Mouse (Mus musculus): ENCODE data around the gene Mrps5. TPM values are rescaled to one million over a fixed set of nuclear protein-coding genes. Genes with fewer than 3 reads are reported as not detected.

Gene Mrps5
- polyA plus RNA-seq (2012; ENCODE audit: insufficient read depth, insufficient read length, missing spikeins), result 238 and 284 TPM in 2 replicates

DNA sequence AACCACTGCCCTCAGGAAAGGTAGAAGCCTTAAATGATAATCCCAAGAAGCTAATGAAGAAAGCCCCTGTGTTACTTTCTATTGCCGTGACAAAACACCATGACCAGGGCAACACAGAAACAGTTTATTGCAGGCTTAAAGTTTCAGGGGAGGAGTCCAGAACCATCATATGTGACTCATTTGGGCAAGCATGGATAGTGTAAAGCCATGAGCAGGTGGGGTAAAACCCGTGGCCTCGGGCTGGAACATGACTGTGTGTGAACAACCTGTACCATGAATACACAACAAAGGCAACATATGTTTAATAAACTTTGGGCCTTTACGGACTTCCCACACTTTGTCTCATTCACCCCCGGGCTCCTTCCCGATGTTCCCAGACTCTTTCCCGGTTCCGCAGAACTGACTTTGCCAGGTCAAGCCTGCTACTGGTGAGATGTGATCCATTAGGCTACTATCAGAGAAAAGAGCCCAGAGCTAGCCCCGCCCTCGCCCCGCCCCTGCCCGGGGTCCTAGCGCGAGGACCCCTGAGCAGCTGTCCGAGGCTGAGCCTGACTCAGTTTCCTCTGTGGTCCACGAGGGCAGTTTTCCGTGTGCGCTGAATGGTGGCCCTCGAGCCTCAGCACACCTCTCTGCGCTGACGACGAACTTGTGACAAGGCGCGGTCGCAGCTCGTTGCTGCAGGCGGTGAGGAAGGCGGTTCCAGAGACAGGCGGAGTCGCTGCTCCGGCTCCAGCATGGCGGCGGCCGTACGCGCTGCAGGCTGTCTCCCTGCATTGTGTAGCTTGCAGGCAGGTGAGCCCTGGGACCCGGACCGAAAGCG, at the start of gene Mrps5, which contains the start of gene Zfp661:
Gene Mrps5 (plus strand): TSS at position 529 of the 820 bp plus-strand sequence.
Gene Zfp661 (minus strand): TSS at position 401 of the 820 bp plus-strand sequence.
- peak within 1 kb of the TSS; percentile 69 for H3K4me3 ChIP-seq (ENCODE audit: insufficient read depth, low read depth, low read length)
- peak within 1 kb of the TSS; percentile 92 for H3K27ac ChIP-seq (replicated peaks; ENCODE audit: low read depth, low read length)
- H3K4me1 ChIP-seq (ENCODE audit: control insufficient read depth, insufficient read depth, insufficient read length, low read length), result peaks cover 2% of the 10 kb centered on the region; the same call in 1 of the 2 replicates

- H3K4me1 ChIP-seq (ENCODE audit: control insufficient read depth, insufficient read depth, insufficient read length, low read length), result no peaks in the 10 kb centered on the region
- H3K4me3 ChIP-seq (ENCODE audit: insufficient read depth, low read depth, low read length), result no peak overlapping the region
- no peak overlapping the region for H3K27ac ChIP-seq (replicated peaks; ENCODE audit: low read depth, low read length)
Measured at GRCm38 (mm10) chr2:127537548-127537947, 49.5 kb upstream of the Mrps5 start.

DNA sequence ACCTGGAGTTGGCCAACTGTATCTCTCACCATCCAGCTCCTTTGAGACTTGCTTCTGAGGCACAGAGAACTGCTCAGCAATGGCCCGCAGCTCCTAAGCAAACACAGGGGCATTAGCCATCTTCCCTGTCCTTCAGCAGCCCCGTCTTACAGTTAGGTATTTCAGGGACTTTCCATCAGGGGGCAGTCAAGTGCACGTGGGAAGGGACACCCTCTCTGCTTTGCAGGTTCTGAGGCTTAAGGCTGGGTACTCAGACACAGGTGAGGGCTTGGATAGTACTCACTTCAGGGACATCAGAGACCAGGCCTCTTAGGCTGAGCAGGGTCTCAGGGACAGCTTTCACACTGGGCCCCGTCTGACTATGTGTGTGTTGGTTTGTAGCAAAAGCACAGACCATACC, 47.5 kb upstream of the Mrps5 start:
- H3K4me1 ChIP-seq (ENCODE audit: control insufficient read depth, insufficient read depth, insufficient read length, low read length), result no peaks in the 10 kb centered on the region
- no peak overlapping the region for H3K4me3 ChIP-seq (ENCODE audit: insufficient read depth, low read depth, low read length)
- H3K27ac ChIP-seq (replicated peaks; ENCODE audit: low read depth, low read length), result no peak overlapping the region

DNA sequence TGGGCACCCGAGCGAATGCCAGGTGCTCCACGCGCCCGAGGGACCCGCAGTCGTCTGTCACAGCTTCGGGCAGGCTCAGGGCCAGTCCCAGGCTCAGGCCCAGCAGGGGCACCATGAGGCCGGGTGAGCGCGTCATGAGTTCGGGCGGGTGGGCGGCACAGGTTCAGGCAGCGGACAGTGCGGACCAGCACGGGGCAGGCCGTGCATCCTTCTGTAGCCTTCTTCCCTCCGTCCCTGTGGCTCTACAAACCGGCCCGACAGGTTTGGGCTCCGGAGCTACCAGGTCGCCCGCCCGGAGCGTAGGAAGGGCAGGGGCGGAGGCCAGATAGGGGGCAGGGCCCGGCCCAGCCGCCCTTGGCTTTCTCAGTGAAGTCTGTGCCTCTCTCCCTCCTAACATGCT, 45.8 kb upstream of the Mrps5 start, which contains the start of gene Prom2:
Gene Prom2 (minus strand): TSS at position 283 of the 400 bp plus-strand sequence.
- Histone ChIP-seq H3K4me1 (ENCODE audit: control insufficient read depth, insufficient read depth, insufficient read length, low read length) (no peaks in the 10 kb centered on the region), H3K27ac (replicated peaks; ENCODE audit: low read depth, low read length) (no peak within 1 kb of the TSS), H3K4me3 (ENCODE audit: insufficient read depth, low read depth, low read length) (no peak within 1 kb of the TSS)

- no peak overlapping the region for H3K4me3 ChIP-seq (ENCODE audit: insufficient read depth, low read depth, low read length)
- H3K27ac ChIP-seq (replicated peaks; ENCODE audit: low read depth, low read length), result no peak overlapping the region
- no peaks in the 10 kb centered on the region for H3K4me1 ChIP-seq (ENCODE audit: control insufficient read depth, insufficient read depth, insufficient read length, low read length)
Measured at GRCm38 (mm10) chr2:127541697-127542096, 45.3 kb upstream of the Mrps5 start.

DNA sequence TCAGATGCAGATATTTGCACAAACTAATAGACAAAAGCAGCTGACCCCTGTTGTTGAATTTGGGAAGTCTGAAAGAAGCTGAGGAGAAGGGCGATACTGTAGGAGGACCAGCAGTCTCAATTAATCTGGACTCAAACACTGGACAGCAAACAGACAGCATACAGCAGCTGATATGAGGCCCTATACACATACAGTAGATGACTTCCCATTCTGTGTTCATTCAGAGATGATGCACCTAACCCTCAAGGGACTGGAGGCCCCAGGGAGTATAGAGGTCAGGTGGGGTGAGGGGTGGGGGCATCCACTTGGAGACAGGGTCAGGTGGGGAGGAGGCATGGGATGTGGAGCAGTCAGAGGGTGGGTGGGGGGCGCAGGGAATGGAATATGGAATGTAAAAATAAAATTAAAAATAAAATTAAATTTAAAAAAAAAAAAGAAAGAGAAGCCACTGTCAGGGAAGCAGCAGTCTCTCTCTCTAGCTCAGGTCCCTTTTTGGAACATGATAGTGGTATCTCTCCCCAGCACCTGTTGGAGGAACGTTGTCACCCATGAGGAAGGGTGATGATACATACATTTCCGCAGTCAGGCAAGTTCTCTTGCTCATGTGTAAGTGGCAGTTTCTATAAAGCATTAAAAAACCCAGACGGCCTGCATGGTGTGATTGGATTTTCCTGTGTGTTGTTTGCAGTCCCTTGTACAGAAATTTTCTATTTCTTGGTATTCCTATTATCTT, 38.5 kb upstream of the Mrps5 start:
- H3K27ac ChIP-seq (replicated peaks; ENCODE audit: low read depth, low read length), result no peak overlapping the region
- no peak overlapping the region for H3K4me3 ChIP-seq (ENCODE audit: insufficient read depth, low read depth, low read length)
- H3K4me1 ChIP-seq (ENCODE audit: control insufficient read depth, insufficient read depth, insufficient read length, low read length), result no peaks in the 10 kb centered on the region

DNA sequence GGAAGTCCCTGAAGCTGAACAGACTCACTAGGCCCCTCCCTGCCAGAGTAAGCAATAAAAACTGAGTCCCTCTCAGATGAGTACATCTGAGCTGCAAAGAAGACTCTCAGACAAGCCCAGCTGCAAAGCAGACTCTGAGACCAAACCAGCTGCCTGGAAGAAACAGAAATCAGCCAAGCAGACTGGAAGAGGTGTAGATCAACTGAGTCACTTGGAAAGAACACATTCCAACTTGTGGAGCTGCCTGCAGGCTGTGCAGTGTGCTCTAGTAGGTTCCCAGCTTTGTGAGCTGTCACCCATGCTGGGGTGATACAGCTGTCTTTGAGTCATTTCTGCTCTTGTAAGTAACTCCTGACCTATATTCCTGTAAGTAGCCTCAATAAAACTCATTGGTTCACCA, 37.3 kb upstream of the Mrps5 start:
- no peak overlapping the region for H3K27ac ChIP-seq (replicated peaks; ENCODE audit: low read depth, low read length)
- H3K4me3 ChIP-seq (ENCODE audit: insufficient read depth, low read depth, low read length), result no peak overlapping the region
- no peaks in the 10 kb centered on the region for H3K4me1 ChIP-seq (ENCODE audit: control insufficient read depth, insufficient read depth, insufficient read length, low read length)

DNA sequence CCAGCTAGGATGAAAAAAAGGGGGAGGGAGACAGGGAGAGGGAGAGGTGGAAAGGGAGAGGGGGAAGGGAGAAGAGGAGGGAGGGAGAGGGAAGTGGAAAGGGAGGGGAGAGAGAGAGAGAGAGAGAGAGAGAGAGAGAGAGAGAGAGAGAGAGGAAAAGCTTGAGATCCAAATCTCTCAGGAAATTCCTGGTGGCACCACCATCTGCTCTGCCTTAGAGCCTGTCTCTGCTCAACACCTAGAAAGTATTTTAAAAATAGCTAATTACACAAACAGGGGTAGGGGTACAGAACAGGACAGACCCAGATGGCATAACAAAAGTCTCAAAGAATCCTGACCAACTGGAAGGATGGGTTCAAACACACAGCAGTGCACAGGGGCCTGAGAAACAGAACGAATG, 36.6 kb upstream of the Mrps5 start:
- Histone ChIP-seq H3K4me3 (ENCODE audit: insufficient read depth, low read depth, low read length) (no peak overlapping the region), H3K4me1 (ENCODE audit: control insufficient read depth, insufficient read depth, insufficient read length, low read length) (no peaks in the 10 kb centered on the region), H3K27ac (replicated peaks; ENCODE audit: low read depth, low read length) (no peak overlapping the region)

DNA sequence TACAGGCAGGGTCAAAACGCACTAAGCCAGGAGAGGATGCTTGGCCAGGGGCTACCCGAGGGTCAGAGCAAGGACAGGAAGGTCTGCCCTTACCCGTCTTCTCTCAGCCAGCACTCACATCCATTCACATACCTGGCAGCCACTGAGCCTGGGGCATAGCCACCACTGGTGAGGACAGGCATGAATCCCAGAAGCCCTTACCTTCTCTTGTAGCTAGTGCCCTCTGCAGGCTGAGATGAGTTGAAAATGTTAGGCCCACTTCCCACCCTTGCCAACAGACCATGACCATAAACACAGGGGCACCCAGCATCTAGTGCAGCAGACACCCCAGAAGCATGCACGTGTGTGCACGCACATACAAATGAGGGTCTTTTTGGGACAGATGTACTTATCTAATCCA, 35.9 kb upstream of the Mrps5 start:
- Histone ChIP-seq H3K27ac (replicated peaks; ENCODE audit: low read depth, low read length) (no peak overlapping the region), H3K4me1 (ENCODE audit: control insufficient read depth, insufficient read depth, insufficient read length, low read length) (no peaks in the 10 kb centered on the region), H3K4me3 (ENCODE audit: insufficient read depth, low read depth, low read length) (no peak overlapping the region)

DNA sequence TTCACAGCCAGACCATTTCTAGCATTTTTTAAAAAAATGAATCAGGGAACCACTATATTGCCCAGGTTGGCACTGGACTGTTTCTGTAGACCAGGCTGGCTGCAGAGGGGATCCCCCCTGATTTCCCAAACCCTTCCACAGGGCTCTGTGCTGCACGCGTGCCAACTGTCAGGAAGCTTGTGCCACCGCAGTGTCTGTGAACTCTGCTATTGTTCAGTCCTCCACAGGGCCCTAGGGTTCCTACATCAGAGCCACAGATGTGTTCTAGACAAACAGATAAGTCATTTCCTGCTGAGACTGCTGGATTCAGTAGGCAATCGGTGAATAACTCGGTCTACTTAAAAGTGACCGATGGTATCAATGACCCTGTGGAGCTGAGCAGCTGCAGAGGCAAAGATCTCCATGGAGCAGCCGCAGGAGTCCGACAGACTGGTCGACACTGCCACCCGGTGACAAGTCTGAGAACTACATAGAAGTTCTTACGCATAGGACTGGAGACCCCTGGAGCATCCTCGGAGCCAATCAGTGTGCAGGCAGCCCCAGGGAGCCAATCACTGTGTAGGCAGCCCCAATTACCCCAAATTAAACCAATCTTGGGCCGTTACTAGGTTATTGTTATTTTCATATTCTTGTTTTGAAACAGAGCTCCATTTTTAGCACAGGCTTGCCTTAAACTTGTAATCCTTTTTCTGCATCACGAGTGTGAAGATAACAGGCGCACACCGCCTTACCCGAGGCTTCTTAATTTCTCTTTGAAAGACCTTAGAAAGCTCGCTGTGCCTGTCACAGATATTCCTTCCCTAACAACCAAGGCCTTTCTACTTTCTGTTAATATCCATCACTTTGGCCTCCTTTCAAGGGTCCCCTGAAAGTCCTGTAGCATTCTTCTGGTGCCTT, 27.7 kb upstream of the Mrps5 start:
- no peaks in the 10 kb centered on the region for H3K4me1 ChIP-seq (ENCODE audit: control insufficient read depth, insufficient read depth, insufficient read length, low read length)
- H3K4me3 ChIP-seq (ENCODE audit: insufficient read depth, low read depth, low read length), result no peak overlapping the region
- no peak overlapping the region for H3K27ac ChIP-seq (replicated peaks; ENCODE audit: low read depth, low read length)

DNA sequence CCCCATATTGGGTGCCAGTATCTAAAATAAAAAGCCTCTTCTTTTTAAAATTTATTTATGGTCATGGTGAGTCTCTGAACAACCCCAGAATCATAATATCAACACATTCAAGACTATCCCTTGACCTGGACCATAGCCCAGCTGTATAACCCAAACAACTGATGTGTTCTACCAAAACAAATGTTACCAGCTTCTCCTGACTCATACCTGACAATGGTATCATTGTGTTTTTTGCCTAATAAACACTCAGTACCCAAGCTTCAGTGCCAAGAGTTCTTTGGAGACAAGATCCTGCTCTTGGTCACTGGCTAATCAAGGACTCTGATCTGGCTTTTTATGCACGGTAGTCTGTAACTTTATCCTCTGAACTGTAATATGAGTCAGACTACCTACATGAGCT, 13.7 kb upstream of the Mrps5 start:
- no peaks in the 10 kb centered on the region for H3K4me1 ChIP-seq (ENCODE audit: control insufficient read depth, insufficient read depth, insufficient read length, low read length)
- H3K4me3 ChIP-seq (ENCODE audit: insufficient read depth, low read depth, low read length), result no peak overlapping the region
- no peak overlapping the region for H3K27ac ChIP-seq (replicated peaks; ENCODE audit: low read depth, low read length)

GRCm38 (mm10) chr2:127584436-127584858, 2.6 kb upstream of the Mrps5 start:
- Histone ChIP-seq H3K27ac (replicated peaks; ENCODE audit: low read depth, low read length) (no peak overlapping the region), H3K4me1 (ENCODE audit: control insufficient read depth, insufficient read depth, insufficient read length, low read length) (peaks cover 2% of the 10 kb centered on the region; the same call in 1 of the 2 replicates), H3K4me3 (ENCODE audit: insufficient read depth, low read depth, low read length) (peak overlapping the region; percentile 58)

GRCm38 (mm10) chr2:127587514-127587844, 457 bp downstream of the Mrps5 start:
- peak overlapping the region; percentile 92 for H3K27ac ChIP-seq (replicated peaks; ENCODE audit: low read depth, low read length)
- peak overlapping the region; percentile 69 for H3K4me3 ChIP-seq (ENCODE audit: insufficient read depth, low read depth, low read length)
- H3K4me1 ChIP-seq (ENCODE audit: control insufficient read depth, insufficient read depth, insufficient read length, low read length), result peaks cover 2% of the 10 kb centered on the region; the same call in 1 of the 2 replicates

DNA sequence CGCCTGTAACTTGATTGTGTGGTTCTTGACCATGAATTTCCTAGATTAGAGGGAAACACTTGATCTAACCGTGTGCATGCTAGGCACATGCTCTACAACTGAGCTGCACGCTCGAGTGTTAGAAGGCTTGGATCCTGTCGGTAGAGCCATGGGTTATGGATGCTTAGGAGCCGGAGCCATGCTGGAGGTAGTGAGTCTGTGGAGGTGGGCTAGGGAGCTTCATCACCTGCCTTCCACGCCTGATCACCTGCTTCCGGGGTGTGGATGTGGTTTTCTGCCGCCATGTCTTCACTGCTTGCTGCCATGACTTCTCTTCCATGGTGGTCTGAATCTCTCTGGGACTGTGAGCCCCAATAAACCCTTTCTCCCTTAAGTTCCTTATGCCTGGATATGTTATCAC, 1.9 kb downstream of the Mrps5 start:
- no peak overlapping the region for H3K27ac ChIP-seq (replicated peaks; ENCODE audit: low read depth, low read length)

DNA sequence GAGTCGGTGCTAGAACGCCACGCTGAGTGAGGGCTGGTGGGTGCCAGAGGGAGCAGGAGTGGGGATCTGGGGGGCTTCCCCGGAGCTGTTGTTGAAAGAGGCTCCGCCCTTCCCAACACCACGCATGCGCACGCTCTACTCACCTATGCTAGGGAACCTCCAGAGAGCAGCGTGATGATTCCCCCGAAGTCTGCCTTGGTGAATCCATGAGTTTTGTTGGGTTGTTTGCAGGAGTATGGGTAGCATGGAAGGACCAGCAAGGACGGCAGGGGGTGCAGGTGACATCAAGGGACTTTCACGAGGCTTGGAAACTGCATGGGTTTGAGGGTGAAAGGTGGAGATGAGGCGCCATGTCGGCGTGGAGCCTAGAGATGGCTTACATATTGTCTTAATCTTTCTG, 3.2 kb downstream of the Mrps5 start:
- Histone ChIP-seq H3K4me3 (ENCODE audit: insufficient read depth, low read depth, low read length) (peak overlapping the region; percentile 4; the same call in 1 of the 2 replicates), H3K4me1 (ENCODE audit: control insufficient read depth, insufficient read depth, insufficient read length, low read length) (peaks cover 2% of the 10 kb centered on the region; the same call in 1 of the 2 replicates), H3K27ac (replicated peaks; ENCODE audit: low read depth, low read length) (no peak overlapping the region)

More for the DNA sequence above, 1.9 kb downstream of the Mrps5 start:
- H3K4me1 ChIP-seq (ENCODE audit: control insufficient read depth, insufficient read depth, insufficient read length, low read length), result peaks cover 2% of the 10 kb centered on the region; the same call in 1 of the 2 replicates
- no peak overlapping the region for H3K4me3 ChIP-seq (ENCODE audit: insufficient read depth, low read depth, low read length)
